Mouse (Mus musculus) ES-Bruce4 (cell line): Measurements from ENCODE around the gene Mus81.

Experiments used
- CTCF ChIP-seq: IDR thresholded peaks from one replicate; pipeline ENCODE4 v1.8.1; 2011; ENCODE audit warnings: low read depth, low read length
- POLR2A ChIP-seq: IDR thresholded peaks from one replicate; pipeline ENCODE4 v1.8.1; 2011; ENCODE audit warnings: low read length; ENCODE audit not compliant: insufficient read depth

GRCm38 (mm10) chr19:5463212-5463611 is 25.0 kb downstream of the Mus81 start:
- TF ChIP-seq CTCF (no peak), POLR2A (no peak)
